Mouse (Mus musculus): ENCODE data around the gene Hcfc2. TPM values are rescaled to one million over a fixed set of nuclear protein-coding genes. Genes with fewer than 3 reads are reported as not detected.

Hcfc2 gene
- 10 to 100 TPM; 27.5 to 29.1 TPM for polyA plus RNA-seq (2017; shearing (Covaris generic))

GRCm38 (mm10) chr10:82695956-82696355 is at the start of gene Hcfc2:
Gene Hcfc2, plus strand, starts transcription at chr10:82696160.

GRCm38 (mm10) chr10:82690494-82690893 is 5.5 kb upstream of the Hcfc2 start, which contains the start of gene Glt8d2:
Gene Glt8d2, minus strand, starts transcription at chr10:82690650.

DNA sequence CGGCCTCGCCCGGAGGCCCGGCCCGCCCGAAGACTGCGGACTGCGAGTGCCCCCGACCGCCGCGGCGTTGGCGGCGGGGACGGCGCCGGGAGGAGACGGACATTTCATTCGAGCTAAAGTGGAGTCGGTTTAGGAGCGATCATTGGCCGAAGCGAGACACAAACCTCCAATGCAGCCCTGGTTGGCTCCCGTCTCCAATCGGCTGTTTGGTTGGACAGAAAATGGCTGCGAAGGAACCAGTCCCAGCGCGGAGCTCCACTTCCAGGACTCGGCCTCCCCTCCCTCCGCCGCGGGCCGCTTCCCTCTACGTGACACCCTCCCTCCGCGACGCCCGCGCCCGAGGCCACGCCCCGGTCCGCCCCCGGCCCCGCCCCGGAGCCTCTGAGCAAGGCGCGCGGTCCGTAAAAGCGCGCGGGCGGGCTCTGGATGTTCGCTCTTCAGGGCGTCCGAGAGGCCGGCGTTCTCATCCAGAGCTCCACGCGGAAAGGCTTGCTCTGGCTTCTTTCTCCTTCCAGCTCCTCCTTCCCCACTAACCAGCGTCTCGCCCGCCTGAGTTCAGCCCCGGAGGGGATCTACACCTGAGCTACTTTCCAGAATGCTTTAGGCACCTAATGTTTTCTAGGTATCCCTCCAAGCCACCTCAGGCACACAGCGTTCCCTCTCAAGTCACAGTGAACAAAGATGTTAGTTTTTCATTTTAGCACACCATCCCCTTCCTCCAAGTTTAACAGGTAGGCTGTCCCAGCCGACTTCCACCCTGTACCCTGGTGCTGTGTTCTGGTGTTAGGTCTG is 68.1 kb downstream of the Hcfc2 start, which contains the start of gene Nfyb:
Gene Nfyb, minus strand, starts transcription at position 305 of the 792 bp plus-strand sequence.

Other genes with a start within 250 kb of the Hcfc2 start
- gene Gm1553, start 203.5 kb upstream of the Hcfc2 start, polyA plus RNA-seq (2017; shearing (Covaris generic)): not detected
- gene 1190007I07Rik, start 72.9 kb upstream of the Hcfc2 start, polyA plus RNA-seq (2017; shearing (Covaris generic)): 10 to 100 TPM; 34.5 to 41.4 TPM
- gene Tdg, start 66.3 kb upstream of the Hcfc2 start, polyA plus RNA-seq (2017; shearing (Covaris generic)): 10 to 100 TPM; 60.3 to 62.5 TPM
- gene Glt8d2, start 5.5 kb upstream of the Hcfc2 start, polyA plus RNA-seq (2017; shearing (Covaris generic)): 1 to 10 TPM in 1 of 2 experiments, not detected in 1; 2.0 TPM
- gene Nfyb, start 68.0 kb downstream of the Hcfc2 start, polyA plus RNA-seq (2017; shearing (Covaris generic)): 10 to 100 TPM; 78.6 to 86.0 TPM
- gene Txnrd1, start 137.8 kb downstream of the Hcfc2 start, polyA plus RNA-seq (2017; shearing (Covaris generic)): 10 to 100 TPM; 60.4 to 71.4 TPM
- gene Eid3, start 170.5 kb downstream of the Hcfc2 start, polyA plus RNA-seq (2017; shearing (Covaris generic)): under 1 TPM in 1 of 2 experiments, not detected in 1; 0.22 TPM